Mouse (Mus musculus): ENCODE data around the gene Olfr974. TPM values are rescaled to one million over a fixed set of nuclear protein-coding genes. Genes with fewer than 3 reads are reported as not detected.
"Not testable (repeated sequence)": the region's sequence is repeated elsewhere in the genome, so short reads cannot be mapped to it uniquely, and the experiment has no call there.

The Olfr974 gene
- total RNA-seq (2015; ENCODE audit: low replicate concordance) (not detected in 2 replicates), total RNA-seq (2017; ENCODE audit: low replicate concordance) (not detected in 2 replicates)

- ATAC-seq (replicated peaks; ENCODE audit: low FRiP score, poor library complexity, severe bottlenecking), result no peak
Observed at GRCm38 (mm10) chr9:39937201-39937600, at the start of gene Olfr974. TSS of gene Olfr974 (plus strand) at chr9:39937501.

GRCm38 (mm10) chr9:39905106-39905505, 32.2 kb upstream of the Olfr974 start:
- ATAC-seq (replicated peaks; ENCODE audit: low FRiP score, poor library complexity, severe bottlenecking), result no peak

- no peak for ATAC-seq (replicated peaks; ENCODE audit: low FRiP score, poor library complexity, severe bottlenecking)
Observed at GRCm38 (mm10) chr9:39907036-39907435, 30.3 kb upstream of the Olfr974 start, which contains the start of gene Olfr229. TSS of gene Olfr229 (plus strand) at chr9:39907336.

GRCm38 (mm10) chr9:39909939-39910338, 27.4 kb upstream of the Olfr974 start:
- no peak for ATAC-seq (replicated peaks; ENCODE audit: low FRiP score, poor library complexity, severe bottlenecking)

GRCm38 (mm10) chr9:39927975-39928836, 9.1 kb upstream of the Olfr974 start:
- not testable (repeated sequence) for ATAC-seq (replicated peaks; ENCODE audit: low FRiP score, poor library complexity, severe bottlenecking)

- not testable (repeated sequence) for ATAC-seq (replicated peaks; ENCODE audit: low FRiP score, poor library complexity, severe bottlenecking)
Observed at GRCm38 (mm10) chr9:39928837-39929236, 8.5 kb upstream of the Olfr974 start.

GRCm38 (mm10) chr9:39951946-39952345, 14.6 kb downstream of the Olfr974 start, which contains the start of gene Olfr975:
TSS of gene Olfr975 (minus strand) at chr9:39952046.
- ATAC-seq (replicated peaks; ENCODE audit: low FRiP score, poor library complexity, severe bottlenecking), result no peak

GRCm38 (mm10) chr9:39961033-39961432, 23.7 kb downstream of the Olfr974 start, which contains the start of gene Olfr976:
TSS of gene Olfr976 (minus strand) at chr9:39961133.
- not testable (repeated sequence) for ATAC-seq (replicated peaks; ENCODE audit: low FRiP score, poor library complexity, severe bottlenecking)

GRCm38 (mm10) chr9:39976581-39977145, 39.4 kb downstream of the Olfr974 start:
- not testable (repeated sequence) for ATAC-seq (replicated peaks; ENCODE audit: low FRiP score, poor library complexity, severe bottlenecking)

- ATAC-seq (replicated peaks; ENCODE audit: low FRiP score, poor library complexity, severe bottlenecking), result no peak
Observed at GRCm38 (mm10) chr9:39991813-39992212, 54.5 kb downstream of the Olfr974 start, which contains the start of gene Olfr978. TSS of gene Olfr978 (plus strand) at chr9:39992113.

Other genes with a start within 250 kb of the Olfr974 start
- not detected in 2 replicates for gene Olfr149, start 230.4 kb upstream of the Olfr974 start, total RNA-seq (2015; ENCODE audit: low replicate concordance)
- not detected in 2 replicates for gene Olfr149, start 230.4 kb upstream of the Olfr974 start, total RNA-seq (2017; ENCODE audit: low replicate concordance)
- not detected in 2 replicates for gene Olfr965, start 226.1 kb upstream of the Olfr974 start, total RNA-seq (2015; ENCODE audit: low replicate concordance)
- not detected in 2 replicates for gene Olfr965, start 226.1 kb upstream of the Olfr974 start, total RNA-seq (2017; ENCODE audit: low replicate concordance)
- not detected in 2 replicates for gene Olfr150, start 206.5 kb upstream of the Olfr974 start, total RNA-seq (2015; ENCODE audit: low replicate concordance)
- gene Olfr150, start 206.5 kb upstream of the Olfr974 start, total RNA-seq (2017; ENCODE audit: low replicate concordance), result not detected in 2 replicates
- not detected in 2 replicates for gene Olfr967, start 191.3 kb upstream of the Olfr974 start, total RNA-seq (2015; ENCODE audit: low replicate concordance)
- gene Olfr967, start 191.3 kb upstream of the Olfr974 start, total RNA-seq (2017; ENCODE audit: low replicate concordance), result not detected in 2 replicates
- not detected in 2 replicates for gene Olfr968, start 154.2 kb upstream of the Olfr974 start, total RNA-seq (2015; ENCODE audit: low replicate concordance)
- gene Olfr968, start 154.2 kb upstream of the Olfr974 start, total RNA-seq (2017; ENCODE audit: low replicate concordance), result not detected in 2 replicates
- gene Olfr969, start 146.6 kb upstream of the Olfr974 start, total RNA-seq (2015; ENCODE audit: low replicate concordance), result not detected in 2 replicates
- gene Olfr969, start 146.6 kb upstream of the Olfr974 start, total RNA-seq (2017; ENCODE audit: low replicate concordance), result not detected in 2 replicates
- gene Olfr970, start 128.6 kb upstream of the Olfr974 start, total RNA-seq (2015; ENCODE audit: low replicate concordance), result not detected in 2 replicates
- not detected in 2 replicates for gene Olfr970, start 128.6 kb upstream of the Olfr974 start, total RNA-seq (2017; ENCODE audit: low replicate concordance)
- gene Olfr971, start 100.6 kb upstream of the Olfr974 start, total RNA-seq (2015; ENCODE audit: low replicate concordance), result not detected in 2 replicates
- gene Olfr971, start 100.6 kb upstream of the Olfr974 start, total RNA-seq (2017; ENCODE audit: low replicate concordance), result not detected in 2 replicates
- gene Olfr972, start 71.1 kb upstream of the Olfr974 start, total RNA-seq (2015; ENCODE audit: low replicate concordance), result not detected in 2 replicates
- not detected in 2 replicates for gene Olfr972, start 71.1 kb upstream of the Olfr974 start, total RNA-seq (2017; ENCODE audit: low replicate concordance)
- not detected in 2 replicates for gene Olfr229, start 30.2 kb upstream of the Olfr974 start, total RNA-seq (2015; ENCODE audit: low replicate concordance)
- not detected in 2 replicates for gene Olfr229, start 30.2 kb upstream of the Olfr974 start, total RNA-seq (2017; ENCODE audit: low replicate concordance)
- not detected in 2 replicates for gene Olfr975, start 14.5 kb downstream of the Olfr974 start, total RNA-seq (2015; ENCODE audit: low replicate concordance)
- gene Olfr975, start 14.5 kb downstream of the Olfr974 start, total RNA-seq (2017; ENCODE audit: low replicate concordance), result not detected in 2 replicates
- not detected in 2 replicates for gene Olfr976, start 23.6 kb downstream of the Olfr974 start, total RNA-seq (2015; ENCODE audit: low replicate concordance)
- not detected in 2 replicates for gene Olfr976, start 23.6 kb downstream of the Olfr974 start, total RNA-seq (2017; ENCODE audit: low replicate concordance)
- gene Olfr978, start 54.6 kb downstream of the Olfr974 start, total RNA-seq (2015; ENCODE audit: low replicate concordance), result not detected in 2 replicates
- not detected in 2 replicates for gene Olfr978, start 54.6 kb downstream of the Olfr974 start, total RNA-seq (2017; ENCODE audit: low replicate concordance)
- not detected in 2 replicates for gene Olfr979, start 66.0 kb downstream of the Olfr974 start, total RNA-seq (2015; ENCODE audit: low replicate concordance)
- not detected in 2 replicates for gene Olfr979, start 66.0 kb downstream of the Olfr974 start, total RNA-seq (2017; ENCODE audit: low replicate concordance)
- gene Olfr980, start 72.1 kb downstream of the Olfr974 start, total RNA-seq (2015; ENCODE audit: low replicate concordance), result not detected in 2 replicates
- gene Olfr980, start 72.1 kb downstream of the Olfr974 start, total RNA-seq (2017; ENCODE audit: low replicate concordance), result 1.2 TPM in 1 of 2 replicates, not detected in the other
- not detected in 2 replicates for gene Olfr981, start 84.0 kb downstream of the Olfr974 start, total RNA-seq (2015; ENCODE audit: low replicate concordance)
- gene Olfr981, start 84.0 kb downstream of the Olfr974 start, total RNA-seq (2017; ENCODE audit: low replicate concordance), result not detected in 2 replicates
- gene Olfr982, start 136.3 kb downstream of the Olfr974 start, total RNA-seq (2015; ENCODE audit: low replicate concordance), result not detected in 2 replicates
- gene Olfr982, start 136.3 kb downstream of the Olfr974 start, total RNA-seq (2017; ENCODE audit: low replicate concordance), result not detected in 2 replicates
- not detected in 2 replicates for gene Olfr983, start 156.1 kb downstream of the Olfr974 start, total RNA-seq (2015; ENCODE audit: low replicate concordance)
- gene Olfr983, start 156.1 kb downstream of the Olfr974 start, total RNA-seq (2017; ENCODE audit: low replicate concordance), result not detected in 2 replicates
- gene Olfr984, start 176.7 kb downstream of the Olfr974 start, total RNA-seq (2015; ENCODE audit: low replicate concordance), result not detected in 2 replicates
- not detected in 2 replicates for gene Olfr984, start 176.7 kb downstream of the Olfr974 start, total RNA-seq (2017; ENCODE audit: low replicate concordance)
- not detected in 2 replicates for gene Olfr985, start 192.7 kb downstream of the Olfr974 start, total RNA-seq (2015; ENCODE audit: low replicate concordance)
- not detected in 2 replicates for gene Olfr985, start 192.7 kb downstream of the Olfr974 start, total RNA-seq (2017; ENCODE audit: low replicate concordance)
- gene Tmem225, start 210.6 kb downstream of the Olfr974 start, total RNA-seq (2015; ENCODE audit: low replicate concordance), result not detected in 2 replicates
- not detected in 2 replicates for gene Tmem225, start 210.6 kb downstream of the Olfr974 start, total RNA-seq (2017; ENCODE audit: low replicate concordance)
- gene Olfr986, start 243.4 kb downstream of the Olfr974 start, total RNA-seq (2015; ENCODE audit: low replicate concordance), result not detected in 2 replicates
- gene Olfr986, start 243.4 kb downstream of the Olfr974 start, total RNA-seq (2017; ENCODE audit: low replicate concordance), result not detected in 2 replicates

Data from erythroid progenitor cell, adult 5-6 weeks (primary cell).